Mouse (Mus musculus): Measurements from ENCODE around the gene Taar7e. TPM values are rescaled to one million over a fixed set of nuclear protein-coding genes. Genes with fewer than 3 reads are reported as not detected.
"Not testable (repeated sequence)": the region's sequence is repeated elsewhere in the genome, so short reads cannot be mapped to it uniquely, and the experiment has no call there.

Taar7e gene
- not detected for total RNA-seq (2021)
- long read RNA-seq, experiment 1, result 0 reads
- long read RNA-seq, experiment 2, result 0 reads

- DNase-seq (ENCODE audit: low spot score in 2 of 2), result no peak
Observed at GRCm38 (mm10) chr10:24037314-24037713, at the start of gene Taar7e. TSS of gene Taar7e (plus strand) at chr10:24037614.

DNA sequence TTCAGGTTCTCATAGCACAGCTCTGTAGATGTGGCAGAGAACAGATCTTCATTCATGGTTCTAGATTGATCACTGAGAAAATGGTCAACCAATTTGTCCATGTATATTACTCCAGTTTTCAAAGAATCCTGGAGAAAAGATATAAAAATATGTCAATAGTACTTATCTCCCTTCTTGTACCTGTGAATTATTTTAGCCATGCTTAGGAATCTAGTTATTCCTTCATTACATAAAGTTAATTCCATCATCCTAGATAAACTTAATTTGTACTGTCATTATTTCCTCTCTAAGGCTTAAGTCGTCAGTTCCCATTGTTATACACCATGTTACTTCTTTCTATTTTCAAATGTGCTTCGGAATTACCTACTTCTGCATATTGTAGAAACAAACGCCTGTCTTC, 44.0 kb upstream of the Taar7e start, which contains the start of gene Taar7a:
Gene Taar7a (minus strand): TSS at position 101 of the 400 bp plus-strand sequence.
- DNase-seq (ENCODE audit: low spot score in 2 of 2), result no peak

- no peak for DNase-seq (ENCODE audit: low spot score in 2 of 2)
Observed at GRCm38 (mm10) chr10:23999639-24000038, 37.8 kb upstream of the Taar7e start, which contains the start of gene Taar7b. TSS of gene Taar7b (plus strand) at chr10:23999939.

DNA sequence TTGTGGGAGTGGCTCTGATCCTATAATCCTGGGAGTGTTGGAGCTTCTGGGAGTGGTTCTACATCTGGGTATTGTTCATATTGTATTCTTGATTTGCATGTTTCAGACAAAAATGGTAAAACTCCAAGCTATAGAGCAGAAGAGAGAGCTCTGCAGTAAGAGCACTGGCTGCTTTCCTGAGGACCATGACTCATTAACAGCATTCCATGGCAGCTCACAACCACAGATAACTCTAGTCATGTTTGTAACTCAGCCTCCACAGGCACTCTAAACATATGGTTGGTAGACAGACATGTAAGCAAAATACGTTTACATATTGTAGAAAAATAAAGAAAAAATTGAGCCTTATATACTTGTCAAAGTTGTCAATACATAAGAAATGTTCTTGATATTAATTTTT, 31.0 kb upstream of the Taar7e start:
- DNase-seq (ENCODE audit: low spot score in 2 of 2), result no peak

DNA sequence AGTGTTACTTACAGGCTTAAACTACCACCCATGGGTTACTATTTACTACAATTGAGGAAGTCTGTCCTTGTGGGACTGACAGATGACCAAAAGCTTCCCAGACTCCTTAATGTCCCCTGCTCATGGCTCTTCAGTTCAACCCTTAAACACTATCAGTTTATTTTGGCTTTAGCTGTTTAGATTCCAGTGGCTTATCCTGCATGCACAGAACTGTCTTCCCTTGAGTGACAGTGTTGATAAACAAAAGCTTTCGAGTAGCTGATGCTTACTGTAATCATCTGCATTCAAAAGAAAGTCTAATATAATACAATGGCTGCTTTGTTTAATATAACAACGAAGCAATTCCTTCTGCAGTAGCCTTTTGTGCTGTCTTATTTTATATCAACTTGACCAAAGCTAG, 30.4 kb upstream of the Taar7e start:
- DNase-seq (ENCODE audit: low spot score in 2 of 2), result no peak

- DNase-seq (ENCODE audit: low spot score in 2 of 2), result no peak
Observed at GRCm38 (mm10) chr10:24008143-24008542, 29.3 kb upstream of the Taar7e start.

GRCm38 (mm10) chr10:24026922-24027321, 10.5 kb upstream of the Taar7e start, which contains the start of gene Taar7d:
TSS of gene Taar7d (plus strand) at chr10:24027222.
- no peak for DNase-seq (ENCODE audit: low spot score in 2 of 2)

DNA sequence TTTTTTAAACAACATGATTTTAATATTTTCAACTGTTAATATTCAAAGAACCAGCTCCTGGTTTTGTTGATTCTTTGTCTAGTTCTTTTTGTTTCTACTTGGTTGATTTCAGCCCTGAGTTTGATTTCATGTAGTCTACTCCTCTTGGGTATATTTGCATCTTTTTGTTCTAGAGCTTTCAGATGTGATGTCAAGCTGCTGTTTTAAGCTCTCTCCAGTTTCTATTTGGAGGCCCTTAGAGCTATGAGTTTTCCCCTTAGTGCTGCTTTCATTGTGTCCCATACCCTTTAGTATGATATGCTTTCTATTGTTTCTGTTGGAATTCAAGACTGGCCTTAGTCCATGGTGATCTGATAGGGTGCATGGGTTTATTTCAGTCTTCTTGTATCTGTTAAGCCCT, 6.1 kb upstream of the Taar7e start:
- no peak for DNase-seq (ENCODE audit: low spot score in 2 of 2)

- no peak for DNase-seq (ENCODE audit: low spot score in 2 of 2)
Observed at GRCm38 (mm10) chr10:24040120-24040869, 2.9 kb downstream of the Taar7e start.

GRCm38 (mm10) chr10:24049210-24049609, 11.8 kb downstream of the Taar7e start, which contains the start of gene Taar7f:
TSS of gene Taar7f (plus strand) at chr10:24049510.
- DNase-seq (ENCODE audit: low spot score in 2 of 2), result no peak

DNA sequence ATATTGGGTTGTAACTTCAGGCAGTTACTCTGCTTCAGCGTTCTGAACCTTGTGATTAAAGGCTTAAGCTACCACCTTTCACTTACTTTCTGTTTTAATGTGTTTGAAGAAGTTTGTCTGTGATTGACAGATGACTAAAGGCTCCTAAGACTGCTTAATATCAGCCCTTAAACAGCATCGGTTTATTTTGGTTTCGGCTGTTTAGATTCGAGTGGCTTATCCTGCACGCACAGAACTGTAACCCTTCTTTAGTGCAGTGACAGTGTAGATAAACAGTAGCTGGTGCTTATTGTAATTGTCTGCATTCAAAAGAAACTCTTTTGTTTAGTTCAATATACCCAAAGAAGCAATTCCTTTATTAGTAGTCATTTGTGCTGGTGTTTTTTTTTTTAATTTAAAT, 14.6 kb downstream of the Taar7e start:
- no peak for DNase-seq (ENCODE audit: low spot score in 2 of 2)

DNA sequence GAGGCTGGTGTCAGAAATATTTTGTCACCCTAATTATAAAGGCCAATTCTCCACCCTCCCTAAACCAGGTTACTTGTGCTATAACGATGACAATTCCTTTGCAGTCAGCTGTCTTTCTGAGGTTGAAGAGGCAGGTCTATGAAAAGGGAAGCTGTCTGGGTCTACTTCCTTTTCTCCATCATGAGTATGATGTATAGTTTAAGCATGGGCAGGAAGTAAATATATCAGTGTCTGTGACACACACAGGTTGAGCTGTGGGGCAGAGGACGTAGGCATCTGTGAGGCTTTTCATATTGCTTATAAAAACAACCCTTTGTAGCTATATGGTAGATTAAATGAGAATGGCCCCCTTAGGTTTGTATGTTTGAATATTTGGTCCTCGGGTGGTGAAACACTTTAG, 21.6 kb downstream of the Taar7e start:
- no peak for DNase-seq (ENCODE audit: low spot score in 2 of 2)

DNA sequence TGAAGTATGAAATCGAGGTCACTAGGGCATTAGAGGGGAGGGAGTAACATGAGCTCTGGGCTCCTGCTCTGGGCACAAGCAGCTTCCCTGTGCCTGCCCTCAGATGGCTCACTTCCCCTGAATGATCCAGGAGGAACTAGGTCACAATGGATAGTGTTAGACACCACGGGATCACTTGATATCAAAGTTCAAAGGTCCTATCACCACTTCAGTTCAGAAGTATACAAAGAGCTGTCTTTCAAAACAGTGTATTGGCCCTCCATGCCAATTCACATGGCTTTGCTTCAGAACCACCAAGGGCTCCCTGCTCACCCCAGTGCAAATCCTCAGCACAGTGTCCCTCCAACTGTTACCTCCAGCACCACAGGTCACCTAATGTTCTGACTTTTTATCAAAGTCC, 37.3 kb downstream of the Taar7e start:
- DNase-seq (ENCODE audit: low spot score in 2 of 2), result not testable (repeated sequence)

DNA sequence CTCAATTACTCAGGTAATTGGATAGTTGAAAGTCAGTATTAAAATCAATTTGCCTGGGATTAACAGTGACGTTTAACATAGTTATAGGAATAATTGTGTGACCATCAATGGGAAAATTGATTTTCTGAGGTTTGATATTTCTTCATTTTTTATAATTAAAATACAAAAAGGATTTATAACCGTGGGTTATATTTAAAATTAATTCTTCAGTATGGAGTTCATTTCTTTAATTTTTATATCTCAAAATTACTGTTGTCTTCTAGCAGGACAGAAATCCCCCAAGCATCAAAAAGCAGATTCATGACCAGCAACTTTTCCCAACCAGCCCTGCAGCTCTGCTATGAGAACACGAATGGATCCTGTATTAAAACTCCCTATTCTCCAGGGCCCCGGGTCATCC, 38.8 kb downstream of the Taar7e start, which contains the start of gene Taar8a:
Gene Taar8a (plus strand): TSS at position 301 of the 400 bp plus-strand sequence.
- DNase-seq (ENCODE audit: low spot score in 2 of 2), result not testable (repeated sequence)

DNA sequence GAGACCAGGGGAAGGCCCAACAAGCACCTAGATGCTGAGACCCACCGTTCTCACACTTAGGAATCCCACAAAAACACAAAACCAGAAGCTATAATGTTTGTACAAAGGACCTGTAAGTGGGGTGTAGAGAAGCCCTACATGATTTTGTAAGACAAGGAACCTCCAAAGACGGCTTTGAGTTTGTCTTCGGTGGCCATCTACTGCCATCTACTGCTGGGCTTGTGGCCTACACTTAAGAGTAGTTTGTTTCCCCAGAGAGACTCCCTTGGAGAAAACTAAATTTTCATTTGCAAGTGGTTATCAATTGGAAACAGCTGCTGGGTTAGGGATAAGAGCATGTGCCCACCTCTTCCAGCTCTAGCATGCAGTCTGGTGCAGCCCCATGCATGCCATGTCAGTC, 42.8 kb downstream of the Taar7e start:
- DNase-seq (ENCODE audit: low spot score in 2 of 2), result peak; percentile 38 to 39

- DNase-seq (ENCODE audit: low spot score in 2 of 2), result no peak
Observed at GRCm38 (mm10) chr10:24085936-24086335, 48.5 kb downstream of the Taar7e start.

- DNase-seq (ENCODE audit: low spot score in 2 of 2), result no peak
Observed at GRCm38 (mm10) chr10:24086555-24086954, 49.1 kb downstream of the Taar7e start.

- DNase-seq (ENCODE audit: low spot score in 2 of 2), result no peak
Observed at GRCm38 (mm10) chr10:24087168-24087567, 49.8 kb downstream of the Taar7e start.

Other genes starting within 250 kb of the Taar7e start
- gene Slc18b1, start 240.6 kb upstream of the Taar7e start, total RNA-seq (2021), result 10 to 100 TPM; 27.6 to 28.8 TPM
- gene Vnn3, start 186.2 kb upstream of the Taar7e start, total RNA-seq (2021), result not detected
- not detected for gene Vnn1, start 142.9 kb upstream of the Taar7e start, total RNA-seq (2021)
- not detected for gene Taar1, start 117.3 kb upstream of the Taar7e start, total RNA-seq (2021)
- not detected for gene Taar2, start 99.0 kb upstream of the Taar7e start, total RNA-seq (2021)
- not detected for gene Taar3, start 88.1 kb upstream of the Taar7e start, total RNA-seq (2021)
- gene Taar4, start 77.1 kb upstream of the Taar7e start, total RNA-seq (2021), result not detected
- gene Taar5, start 66.9 kb upstream of the Taar7e start, total RNA-seq (2021), result not detected
- not detected for gene Taar6, start 52.0 kb upstream of the Taar7e start, total RNA-seq (2021)
- gene Taar7a, start 44.1 kb upstream of the Taar7e start, total RNA-seq (2021), result not detected
- not detected for gene Taar7b, start 37.7 kb upstream of the Taar7e start, total RNA-seq (2021)
- gene Taar7d, start 10.4 kb upstream of the Taar7e start, total RNA-seq (2021), result not detected
- not detected for gene Taar7f, start 11.9 kb downstream of the Taar7e start, total RNA-seq (2021)
- not detected for gene Taar8a, start 38.9 kb downstream of the Taar7e start, total RNA-seq (2021)
- not detected for gene Taar8b, start 54.7 kb downstream of the Taar7e start, total RNA-seq (2021)
- not detected for gene Taar8c, start 64.3 kb downstream of the Taar7e start, total RNA-seq (2021)
- gene Taar9, start 71.9 kb downstream of the Taar7e start, total RNA-seq (2021), result not detected
- 100 to 1,000 TPM; 136 to 139 TPM for gene Stx7, start 111.7 kb downstream of the Taar7e start, total RNA-seq (2021)
- gene Moxd1, start 185.9 kb downstream of the Taar7e start, total RNA-seq (2021), result 10 to 100 TPM in 1 of 2 experiments, 1 to 10 TPM in 1; 9.6 to 10.3 TPM

Measured in left cerebral cortex, adult 18-20 months (tissue).